Mouse (Mus musculus): ENCODE results near the gene Ylpm1. TPM values are rescaled to one million over a fixed set of nuclear protein-coding genes. Genes with fewer than 3 reads are reported as not detected.

The Ylpm1 gene
- polyA plus RNA-seq, 1 experiment from 2014 or later = 28.4 TPM

DNA sequence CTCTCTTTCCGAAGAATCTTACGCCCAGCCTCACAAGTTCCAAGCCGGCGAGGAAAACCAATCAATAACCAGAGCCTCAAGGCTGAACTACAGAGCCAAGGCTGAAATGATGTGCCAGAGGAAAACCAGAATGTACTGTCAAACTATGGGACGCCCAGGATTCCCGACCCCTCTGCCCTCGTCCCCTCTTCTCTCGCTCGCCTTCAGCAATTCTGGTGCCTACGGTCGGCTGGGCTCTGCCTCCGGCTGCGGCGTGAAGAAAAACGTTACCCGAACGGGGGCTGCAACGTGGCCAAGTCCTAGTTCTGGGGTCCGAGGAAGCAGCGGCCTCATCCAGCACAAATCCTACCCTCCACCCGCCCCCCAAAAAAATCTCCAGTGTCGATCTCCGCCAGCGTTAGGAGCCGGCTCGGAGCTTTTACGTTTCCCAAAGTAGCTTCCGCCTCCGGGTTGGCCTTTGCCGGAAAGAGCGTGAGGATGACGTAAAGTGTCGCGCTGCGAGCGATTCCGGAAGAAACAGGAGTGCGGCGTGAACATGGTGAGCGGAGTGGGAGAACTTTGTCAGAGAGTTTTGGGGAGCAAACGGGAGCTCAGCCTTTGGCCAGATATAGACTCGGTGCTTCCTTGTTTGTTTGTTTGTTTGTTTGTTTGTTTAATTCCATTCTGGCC is 25.6 kb upstream of the Ylpm1 start, which contains the start of the genes Fcf1 and Arel1:
TSS of gene Fcf1 (plus strand) at position 470 of the 669 bp plus-strand sequence.
TSS of gene Arel1 (minus strand) at position 473 of the 669 bp plus-strand sequence.
- 0 out of 2 replicates have a peak within 1 kb of the TSS, but pooled peaks have one; percentile 34 for H3K27ac ChIP-seq
- no peaks in the 10 kb centered on the region for H3K9me3 ChIP-seq
- ATAC-seq (ENCODE audit: borderline replicate concordance, extremely low read depth, low FRiP score, low TSS enrichment) = peak; percentile 76
- no peaks in the 10 kb centered on the region for H3K27me3 ChIP-seq
- peaks cover 21% of the 10 kb centered on the region for H3K36me3 ChIP-seq
- H3K9ac ChIP-seq = peak within 1 kb of the TSS; percentile 70
- WGBS = under 1% methylated on average over 42 of the region's 42 CpGs
- H3K4me3 ChIP-seq = peak within 1 kb of the TSS; percentile 84
- H3K4me1 ChIP-seq = peaks cover 15% of the 10 kb centered on the region
- peak within 1 kb of the TSS; percentile 75 for H3K4me2 ChIP-seq

DNA sequence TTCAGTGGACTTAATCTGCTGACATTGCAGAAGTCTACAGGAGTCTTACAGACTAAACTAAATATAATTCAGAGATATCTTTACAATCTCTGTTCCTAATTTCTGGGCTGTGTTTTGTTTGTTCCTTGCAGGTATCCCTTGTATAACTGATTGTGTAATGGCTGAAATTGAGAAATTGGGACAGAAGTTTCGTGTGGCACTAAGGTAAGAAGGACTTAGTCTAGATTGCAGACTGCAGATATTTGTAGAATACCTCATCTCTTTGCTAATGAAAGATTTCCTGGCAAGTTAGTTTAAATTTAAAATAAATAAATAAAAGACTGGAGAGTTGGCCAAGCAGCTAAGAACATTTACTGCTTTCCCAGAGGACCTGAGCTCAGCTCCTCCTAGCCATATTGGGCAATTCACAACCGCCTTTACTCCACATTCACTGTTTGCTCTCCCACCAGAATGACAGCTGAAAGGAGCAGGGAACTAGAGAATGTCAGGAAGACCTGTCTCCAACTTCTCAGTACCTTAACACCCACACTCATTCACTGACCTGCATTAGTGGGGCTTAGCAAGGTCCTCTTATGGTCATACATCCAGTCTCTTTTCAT is 16.8 kb upstream of the Ylpm1 start:
- WGBS = 82% methylated on average over 2 of the region's 2 CpGs
- Histone ChIP-seq H3K4me2 (no peak overlapping the region), H3K27ac (no peak overlapping the region), H3K36me3 (peaks cover 73% of the 10 kb centered on the region), H3K9ac (no peak overlapping the region), H3K4me3 (no peak overlapping the region), H3K9me3 (no peaks in the 10 kb centered on the region), H3K27me3 (no peaks in the 10 kb centered on the region), H3K4me1 (no peaks in the 10 kb centered on the region)
- ATAC-seq (ENCODE audit: borderline replicate concordance, extremely low read depth, low FRiP score, low TSS enrichment) = no peak

DNA sequence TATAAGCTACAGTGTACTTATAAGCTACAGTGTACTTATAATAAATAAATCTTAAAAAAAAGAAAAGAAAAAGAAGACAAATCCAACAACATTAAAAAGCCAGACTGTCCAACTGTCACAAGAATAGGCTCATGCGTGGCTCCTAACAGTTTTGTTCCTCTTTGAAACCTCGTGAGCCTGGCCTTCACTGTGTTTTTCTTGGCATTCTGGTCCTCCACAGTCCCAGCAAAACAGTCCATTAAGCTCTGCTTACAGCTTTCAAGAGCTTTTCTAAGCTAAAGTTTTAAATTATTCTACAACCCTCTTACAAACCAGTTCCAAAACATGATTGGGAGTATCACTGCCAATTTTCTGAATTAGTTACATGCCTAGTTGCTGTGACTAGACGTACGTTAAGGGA is 6.7 kb upstream of the Ylpm1 start:
- Histone ChIP-seq H3K9ac (no peak overlapping the region), H3K36me3 (0 out of 2 replicates have a peak, but pooled peaks cover under 1% of the 10 kb centered on the region)
- 57% methylated on average over 4 of the region's 4 CpGs for WGBS

DNA sequence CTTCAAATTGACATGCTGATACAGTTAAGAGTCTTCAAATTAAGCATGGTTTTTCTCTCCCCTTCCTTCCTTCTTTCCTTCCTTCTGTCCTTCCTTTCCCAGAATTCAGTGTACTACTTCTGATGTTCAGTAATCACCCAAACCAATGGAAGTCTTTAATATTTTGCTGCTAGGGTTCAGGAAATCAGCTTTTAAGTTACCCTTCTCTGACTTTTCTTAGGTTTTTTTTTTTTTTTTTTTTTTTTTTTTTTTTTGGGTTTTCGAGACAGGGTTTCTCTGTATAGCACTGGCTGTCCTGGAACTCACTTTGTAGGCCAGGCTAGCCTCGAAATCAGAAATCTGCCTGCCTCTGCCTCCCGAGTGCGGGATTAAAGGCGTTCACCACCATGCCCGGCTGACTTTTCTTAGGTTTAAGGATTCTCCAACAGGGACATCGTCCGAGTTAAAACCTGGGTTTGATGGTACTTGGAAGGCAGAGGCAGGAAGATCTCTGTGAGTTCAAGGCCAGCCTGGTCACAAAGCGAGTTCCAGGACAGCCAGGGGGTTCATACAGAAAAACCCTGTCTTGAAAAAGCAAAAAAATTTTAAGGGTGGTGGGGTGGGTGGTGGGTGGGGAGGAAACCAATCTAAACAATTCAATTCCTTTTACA is 884 bp upstream of the Ylpm1 start:
- peak overlapping the region; percentile 88 for H3K4me2 ChIP-seq
- H3K9ac ChIP-seq = peak overlapping the region; percentile 25; the same call in 1 of the 2 replicates
- ATAC-seq (ENCODE audit: borderline replicate concordance, extremely low read depth, low FRiP score, low TSS enrichment) = no peak
- no peaks in the 10 kb centered on the region for H3K27me3 ChIP-seq
- 90% methylated on average over 9 of the region's 9 CpGs for WGBS
- no peaks in the 10 kb centered on the region for H3K9me3 ChIP-seq
- H3K4me1 ChIP-seq = peaks cover 22% of the 10 kb centered on the region
- H3K36me3 ChIP-seq = no peaks in the 10 kb centered on the region
- peak overlapping the region; percentile 74 for H3K4me3 ChIP-seq
- no peak overlapping the region for H3K27ac ChIP-seq

More for the DNA sequence above, 6.7 kb upstream of the Ylpm1 start:
- ATAC-seq (ENCODE audit: borderline replicate concordance, extremely low read depth, low FRiP score, low TSS enrichment) = no peak
- Histone ChIP-seq H3K27me3 (no peaks in the 10 kb centered on the region), H3K4me3 (no peak overlapping the region), H3K4me1 (no peaks in the 10 kb centered on the region), H3K9me3 (no peaks in the 10 kb centered on the region), H3K4me2 (no peak overlapping the region), H3K27ac (no peak overlapping the region)

DNA sequence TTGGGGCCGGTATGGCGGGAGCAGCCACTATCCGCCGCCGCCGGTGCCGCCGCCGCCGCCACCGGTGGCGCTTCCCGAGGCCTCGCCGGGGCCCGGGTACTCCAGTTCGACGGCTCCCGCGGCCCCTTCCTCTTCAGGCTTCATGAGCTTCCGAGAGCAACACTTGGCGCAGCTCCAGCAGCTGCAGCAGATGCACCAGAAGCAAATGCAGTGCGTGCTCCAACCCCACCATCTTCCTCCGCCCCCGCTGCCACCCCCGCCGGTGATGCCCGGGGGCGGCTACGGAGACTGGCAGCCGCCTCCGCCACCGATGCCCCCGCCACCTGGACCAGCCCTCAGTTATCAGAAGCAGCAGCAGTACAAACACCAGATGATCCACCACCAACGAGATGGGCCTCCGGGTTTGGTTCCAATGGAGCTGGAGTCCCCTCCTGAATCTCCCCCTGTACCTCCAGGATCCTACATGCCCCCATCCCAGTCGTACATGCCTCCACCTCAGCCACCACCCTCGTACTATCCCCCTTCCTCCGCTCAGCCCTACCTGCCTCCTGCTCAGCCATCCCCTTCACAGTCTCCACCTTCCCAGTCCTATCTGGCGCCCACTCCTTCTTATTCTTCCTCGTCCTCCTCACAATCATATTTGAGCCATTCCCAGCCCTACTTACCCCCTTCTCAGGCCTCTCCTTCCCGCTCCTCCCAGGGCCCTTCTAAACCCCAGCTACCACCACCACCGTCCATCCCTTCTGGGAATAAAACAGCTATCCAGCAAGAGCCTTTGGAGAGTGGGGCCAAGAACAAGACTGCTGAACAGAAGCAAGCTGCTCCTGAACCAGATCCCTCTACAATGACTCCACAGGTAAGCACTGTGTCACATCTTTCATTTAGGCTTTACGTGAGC is 629 bp downstream of the Ylpm1 start:
- Histone ChIP-seq H3K9me3 (no peaks in the 10 kb centered on the region), H3K4me3 (peak overlapping the region; percentile 74), H3K9ac (peak overlapping the region; percentile 96), H3K4me1 (peaks cover 22% of the 10 kb centered on the region), H3K36me3 (no peaks in the 10 kb centered on the region), H3K27me3 (no peaks in the 10 kb centered on the region), H3K4me2 (peak overlapping the region; percentile 88), H3K27ac (peak overlapping the region; percentile 81)
- peak; percentile 44 for ATAC-seq (ENCODE audit: borderline replicate concordance, extremely low read depth, low FRiP score, low TSS enrichment)
- under 1% methylated on average over 44 of the region's 44 CpGs for WGBS

DNA sequence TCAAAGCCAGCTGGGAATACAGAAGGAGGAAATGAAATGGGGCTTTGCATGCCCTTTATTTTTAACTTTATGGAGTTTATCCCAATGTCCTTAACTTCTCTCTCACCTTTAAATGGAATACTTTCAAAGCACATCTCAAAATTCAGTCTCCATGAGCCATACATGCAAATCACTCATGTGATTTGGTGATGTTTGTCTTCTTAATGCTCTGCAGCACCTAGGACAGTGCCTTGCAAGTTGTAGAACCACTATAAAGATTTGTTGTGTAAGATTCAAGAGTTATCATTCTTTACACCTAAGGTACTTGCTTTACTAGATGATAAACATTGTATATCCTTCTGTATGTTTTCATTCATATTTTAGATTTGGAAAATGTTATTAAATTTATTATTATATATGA is 2.9 kb downstream of the Ylpm1 start:
- H3K36me3 ChIP-seq = peaks cover 8% of the 10 kb centered on the region; the same call in 1 of the 2 replicates
- H3K4me1 ChIP-seq = peaks cover 22% of the 10 kb centered on the region
- no peaks in the 10 kb centered on the region for H3K27me3 ChIP-seq
- peak overlapping the region; percentile 74; the same call in 1 of the 2 replicates for H3K4me3 ChIP-seq
- no peak overlapping the region for H3K9ac ChIP-seq
- H3K27ac ChIP-seq = no peak overlapping the region
- 0 out of 2 replicates have a peak, but pooled peaks cover 3% of the 10 kb centered on the region for H3K9me3 ChIP-seq
- peak overlapping the region; percentile 88 for H3K4me2 ChIP-seq
- no peak for ATAC-seq (ENCODE audit: borderline replicate concordance, extremely low read depth, low FRiP score, low TSS enrichment)

DNA sequence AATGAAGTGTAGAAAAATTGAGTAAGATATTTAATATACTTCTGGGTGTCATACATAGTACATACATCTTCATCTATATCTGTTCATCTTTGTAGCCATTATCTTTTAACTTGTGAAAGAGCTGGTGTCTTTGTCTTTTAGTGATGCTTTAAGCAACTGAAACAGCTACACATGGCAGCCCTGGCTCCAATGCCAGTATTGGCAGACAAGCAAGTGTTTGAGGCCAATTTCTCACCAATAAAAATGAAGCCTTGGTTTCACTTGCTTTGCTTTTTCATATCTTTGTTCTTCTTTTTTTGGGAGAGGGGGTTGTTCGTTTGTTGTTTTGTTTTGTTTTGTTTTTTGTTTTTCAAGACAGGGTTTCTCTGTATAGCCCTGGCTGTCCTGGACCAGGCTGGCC is 10.1 kb downstream of the Ylpm1 start:
- Histone ChIP-seq H3K4me1 (no peaks in the 10 kb centered on the region), H3K9ac (no peak overlapping the region), H3K27ac (no peak overlapping the region), H3K27me3 (no peaks in the 10 kb centered on the region), H3K4me3 (no peak overlapping the region), H3K36me3 (peaks cover 20% of the 10 kb centered on the region; the same call in 1 of the 2 replicates), H3K9me3 (0 out of 2 replicates have a peak, but pooled peaks cover 3% of the 10 kb centered on the region), H3K4me2 (no peak overlapping the region)
- no peak for ATAC-seq (ENCODE audit: borderline replicate concordance, extremely low read depth, low FRiP score, low TSS enrichment)
- 85% methylated on average over 1 of the region's 1 CpGs for WGBS

DNA sequence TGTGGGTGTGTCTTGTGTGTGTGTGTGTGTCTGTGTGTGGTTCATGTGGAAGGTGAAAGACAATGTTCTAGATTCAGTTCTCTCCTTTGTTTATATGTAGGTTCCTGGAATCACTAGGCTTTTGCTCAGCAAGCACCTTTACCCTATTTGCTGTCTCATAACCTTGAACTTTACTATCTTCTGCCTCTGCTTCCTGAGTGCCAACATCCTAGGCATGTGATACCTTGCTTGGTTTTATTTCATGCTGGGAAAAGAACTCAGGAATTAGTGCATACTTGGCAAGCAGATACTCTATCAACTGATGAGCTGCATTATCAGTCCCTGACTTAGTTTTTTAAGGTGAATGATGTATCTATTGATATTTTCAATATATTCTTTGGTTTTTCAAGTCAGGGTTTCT is 10.9 kb downstream of the Ylpm1 start:
- no peak for ATAC-seq (ENCODE audit: borderline replicate concordance, extremely low read depth, low FRiP score, low TSS enrichment)
- Histone ChIP-seq H3K4me2 (no peak overlapping the region), H3K36me3 (peaks cover 20% of the 10 kb centered on the region; the same call in 1 of the 2 replicates)

DNA sequence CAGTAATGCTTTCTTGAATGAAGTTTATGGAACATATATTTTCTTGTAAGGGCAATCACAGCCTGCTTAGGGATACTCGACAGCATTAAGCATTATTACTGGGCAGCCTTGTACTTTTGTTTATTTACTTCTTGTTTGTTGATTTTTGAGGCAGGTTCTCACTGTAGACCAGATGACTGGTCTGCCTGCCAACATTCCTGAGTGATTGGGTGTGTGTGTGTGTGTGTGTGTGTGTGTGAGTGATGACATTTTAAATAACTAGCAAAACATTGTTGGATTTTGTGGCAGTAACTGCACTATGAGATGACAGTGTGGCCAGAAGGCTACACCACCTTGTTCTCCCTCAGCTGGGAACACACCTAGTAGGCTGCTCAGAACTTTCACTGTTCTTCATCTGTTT is 13.7 kb downstream of the Ylpm1 start:
- H3K27me3 ChIP-seq = no peaks in the 10 kb centered on the region
- 43% methylated on average over 1 of the region's 1 CpGs for WGBS
- no peaks in the 10 kb centered on the region for H3K4me1 ChIP-seq
- H3K27ac ChIP-seq = no peak overlapping the region
- H3K4me3 ChIP-seq = no peak overlapping the region
- peaks cover 28% of the 10 kb centered on the region for H3K36me3 ChIP-seq
- no peaks in the 10 kb centered on the region for H3K9me3 ChIP-seq
- ATAC-seq (ENCODE audit: borderline replicate concordance, extremely low read depth, low FRiP score, low TSS enrichment) = no peak
- no peak overlapping the region for H3K4me2 ChIP-seq
- H3K9ac ChIP-seq = no peak overlapping the region

More for the DNA sequence above, 10.9 kb downstream of the Ylpm1 start:
- 0 out of 2 replicates have a peak, but pooled peaks cover 3% of the 10 kb centered on the region for H3K9me3 ChIP-seq
- no peaks in the 10 kb centered on the region for H3K4me1 ChIP-seq
- no peaks in the 10 kb centered on the region for H3K27me3 ChIP-seq
- no peak overlapping the region for H3K4me3 ChIP-seq
- no peak overlapping the region for H3K9ac ChIP-seq
- H3K27ac ChIP-seq = no peak overlapping the region

DNA sequence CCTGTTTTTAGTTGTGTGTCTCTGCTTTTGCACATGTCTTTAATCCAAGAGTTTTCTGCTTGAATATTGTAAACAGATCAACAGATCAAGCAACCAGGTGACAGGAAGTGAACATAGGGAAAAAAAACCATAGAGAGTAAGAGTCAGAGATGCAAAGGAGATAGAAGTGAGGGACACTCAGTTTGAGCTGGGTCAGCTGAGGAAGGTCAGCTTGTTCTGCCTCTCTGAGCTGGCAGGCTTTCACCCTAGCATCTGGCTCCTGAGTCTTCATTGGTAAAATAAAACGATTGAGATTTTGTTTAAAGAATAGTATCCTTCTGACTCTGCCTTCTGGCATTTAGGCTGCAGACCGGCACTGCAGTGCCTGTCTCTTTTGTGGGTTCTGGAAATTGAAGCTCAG is 14.4 kb downstream of the Ylpm1 start:
- no peak overlapping the region for H3K4me2 ChIP-seq
- H3K4me3 ChIP-seq = no peak overlapping the region
- WGBS = 80% methylated on average over 2 of the region's 2 CpGs
- no peak overlapping the region for H3K27ac ChIP-seq
- ATAC-seq (ENCODE audit: borderline replicate concordance, extremely low read depth, low FRiP score, low TSS enrichment) = no peak
- H3K9ac ChIP-seq = no peak overlapping the region
- no peaks in the 10 kb centered on the region for H3K27me3 ChIP-seq
- H3K9me3 ChIP-seq = no peaks in the 10 kb centered on the region
- H3K36me3 ChIP-seq = peaks cover 30% of the 10 kb centered on the region
- H3K4me1 ChIP-seq = no peaks in the 10 kb centered on the region

DNA sequence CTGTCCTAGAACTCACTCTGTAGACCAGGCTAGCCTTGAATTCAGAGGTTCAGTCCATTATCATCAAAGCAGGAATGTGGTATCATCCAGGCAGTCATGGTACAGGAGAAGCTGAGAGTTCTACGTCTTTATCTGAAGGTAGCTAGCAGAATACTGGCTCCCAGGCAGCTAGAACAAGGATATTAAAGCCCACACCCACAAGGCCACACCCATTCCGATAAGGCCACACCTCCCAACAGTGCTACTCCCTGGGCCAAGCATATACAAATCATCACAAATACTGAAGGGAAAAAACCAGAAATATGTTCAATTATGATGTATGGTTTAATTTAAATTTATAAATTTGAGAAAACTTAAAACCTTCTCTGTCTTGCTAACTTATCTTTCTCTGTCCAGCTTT is 16.1 kb downstream of the Ylpm1 start:
- Histone ChIP-seq H3K9ac (no peak overlapping the region), H3K27ac (no peak overlapping the region), H3K27me3 (no peaks in the 10 kb centered on the region), H3K4me2 (no peak overlapping the region), H3K9me3 (no peaks in the 10 kb centered on the region), H3K4me3 (no peak overlapping the region), H3K36me3 (peaks cover 41% of the 10 kb centered on the region), H3K4me1 (no peaks in the 10 kb centered on the region)
- 93% methylated on average over 2 of the region's 2 CpGs for WGBS
- ATAC-seq (ENCODE audit: borderline replicate concordance, extremely low read depth, low FRiP score, low TSS enrichment) = no peak
